Mouse (Mus musculus): ENCODE data around the gene Anapc5. TPM values are rescaled to one million over a fixed set of nuclear protein-coding genes. Genes with fewer than 3 reads are reported as not detected.

The Anapc5 gene
- polyA plus RNA-seq, 1 experiment = 268 TPM

DNA sequence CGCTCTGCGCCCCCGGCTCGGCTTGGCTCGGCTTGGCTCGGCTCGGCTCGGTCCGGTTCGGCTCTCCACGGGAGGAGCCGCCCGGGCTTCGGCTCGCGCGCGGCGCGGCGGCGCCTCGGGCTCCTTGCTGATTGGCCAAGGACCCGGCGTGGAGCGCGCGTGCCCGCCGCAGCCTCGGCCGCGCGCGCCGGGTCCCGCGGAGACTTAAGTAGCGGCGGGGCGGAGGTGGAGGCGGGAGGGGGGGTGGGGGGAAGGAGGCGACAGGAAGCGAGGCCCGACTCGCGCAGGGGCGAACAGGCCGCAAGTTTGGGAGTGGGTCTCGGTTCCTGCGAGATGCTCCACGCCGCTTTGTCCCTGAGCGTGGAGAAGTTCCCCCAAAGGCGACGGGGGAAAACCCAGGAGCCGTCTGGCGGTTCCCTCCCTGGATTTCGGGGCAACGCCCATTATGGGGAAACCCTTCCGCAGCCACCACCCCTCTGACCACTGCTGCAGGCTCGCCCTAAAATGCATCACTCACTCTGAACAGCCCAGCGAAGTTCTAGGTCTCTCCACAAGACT, 41.8 kb downstream of the Anapc5 start, which contains the start of gene Camkk2:
TSS of gene Camkk2 (minus strand) at position 133 of the 558 bp plus-strand sequence.
- no peak for TF ChIP-seq GATA1 (IDR thresholded peaks at IDR 0.05; ENCODE audit: low read length)

DNA sequence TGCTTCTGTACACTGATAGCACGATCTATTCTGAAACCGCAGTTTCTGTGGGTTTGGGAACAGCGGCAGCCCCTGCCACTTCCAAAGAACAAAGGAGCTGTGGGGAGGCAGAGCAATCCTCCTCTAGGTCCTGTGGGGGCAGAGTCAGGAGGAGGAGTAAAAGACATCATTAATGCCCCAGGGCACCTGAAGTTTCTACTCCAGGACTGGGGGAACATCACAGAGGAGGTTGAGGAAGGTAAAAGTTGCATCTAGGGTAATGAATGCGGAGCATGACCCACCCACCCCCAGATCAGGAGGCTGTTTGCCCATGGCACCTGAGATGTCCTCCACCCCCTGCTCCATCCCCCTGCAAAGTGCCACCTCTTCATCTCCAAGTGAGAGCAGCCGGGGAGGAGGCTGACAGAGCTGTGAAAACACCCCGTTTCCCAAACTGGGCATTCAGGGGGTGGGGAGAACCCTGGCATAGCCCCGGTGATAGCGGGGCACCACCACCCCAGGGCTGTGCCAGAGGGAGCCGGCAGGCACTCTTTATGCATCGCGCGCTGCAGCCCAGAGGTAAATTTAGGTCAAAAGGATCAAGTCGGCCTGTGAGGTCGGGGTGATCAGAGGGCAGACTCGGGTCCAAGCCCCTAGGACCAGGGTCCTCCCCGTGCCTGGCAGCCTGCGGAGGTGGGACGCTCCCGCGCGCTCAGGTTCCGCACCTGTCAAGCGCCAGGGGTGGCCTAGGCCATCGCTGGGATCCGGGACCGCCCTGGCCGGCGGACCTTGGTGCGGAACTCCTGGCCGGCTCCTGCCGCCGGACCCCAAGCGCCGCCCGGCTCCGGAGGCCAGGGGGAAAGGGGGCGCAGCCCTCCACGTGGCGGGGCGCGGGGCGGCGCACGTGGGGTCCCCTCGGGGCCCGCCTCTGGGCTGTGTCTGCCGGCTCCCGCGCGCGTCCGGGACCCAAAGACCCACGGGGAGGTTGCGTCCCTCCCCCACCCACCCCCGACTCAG, 42.6 kb downstream of the Anapc5 start:
- TF ChIP-seq GATA1 (IDR thresholded peaks at IDR 0.05; ENCODE audit: low read length) = no peak

DNA sequence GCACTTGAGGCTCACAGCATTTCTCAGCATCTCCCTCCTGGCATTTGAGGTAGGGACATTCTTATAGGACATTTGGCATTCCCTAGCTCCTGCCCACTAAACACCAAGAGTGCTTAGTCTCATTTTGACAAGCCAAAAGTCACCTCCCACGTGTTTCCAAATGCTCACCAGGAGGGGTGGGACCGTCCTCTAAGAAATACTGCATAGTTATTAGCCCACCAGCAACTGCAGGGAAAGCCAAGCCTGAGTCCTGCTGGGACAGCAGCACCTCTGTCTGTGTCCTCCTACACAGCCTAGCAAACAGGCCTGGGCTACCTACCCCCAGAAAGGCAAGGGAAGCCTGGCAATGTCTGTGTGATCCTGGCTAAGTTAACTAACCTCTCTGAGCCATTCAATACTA, 43.8 kb downstream of the Anapc5 start:
- TF ChIP-seq GATA1 (IDR thresholded peaks at IDR 0.05; ENCODE audit: low read length) = no peak

DNA sequence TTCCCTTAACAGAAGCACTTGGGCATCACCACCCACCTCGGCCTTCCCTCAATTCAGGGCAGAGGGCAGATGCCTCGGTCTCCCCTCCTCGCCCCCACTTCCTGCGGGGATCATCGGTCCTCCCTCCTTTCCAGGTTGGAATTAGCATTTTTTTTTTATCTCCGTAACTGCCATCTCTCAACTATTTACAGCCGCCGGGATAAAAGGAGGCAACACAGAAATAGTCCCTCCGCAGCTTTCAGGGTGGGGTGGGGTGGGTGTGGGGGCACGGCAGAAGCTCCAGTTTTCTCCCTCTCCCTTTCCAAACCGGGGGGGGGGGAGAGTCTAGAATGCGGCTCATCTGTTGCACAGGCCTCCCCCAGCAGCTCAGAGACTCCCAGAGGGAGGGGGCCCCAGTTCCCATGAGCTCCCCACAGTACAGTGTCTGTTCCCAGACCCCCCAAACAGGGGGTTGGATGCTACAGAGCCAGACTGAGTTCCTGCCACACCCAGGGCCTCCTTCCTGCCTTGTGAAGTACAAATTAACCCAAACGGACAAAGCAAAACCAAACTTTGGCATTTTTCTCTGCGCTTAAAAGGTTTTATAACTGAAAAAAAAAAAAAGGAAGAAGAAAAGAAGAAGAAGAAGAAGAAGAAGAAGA, 45.4 kb downstream of the Anapc5 start:
- no peak for TF ChIP-seq GATA1 (IDR thresholded peaks at IDR 0.05; ENCODE audit: low read length)

DNA sequence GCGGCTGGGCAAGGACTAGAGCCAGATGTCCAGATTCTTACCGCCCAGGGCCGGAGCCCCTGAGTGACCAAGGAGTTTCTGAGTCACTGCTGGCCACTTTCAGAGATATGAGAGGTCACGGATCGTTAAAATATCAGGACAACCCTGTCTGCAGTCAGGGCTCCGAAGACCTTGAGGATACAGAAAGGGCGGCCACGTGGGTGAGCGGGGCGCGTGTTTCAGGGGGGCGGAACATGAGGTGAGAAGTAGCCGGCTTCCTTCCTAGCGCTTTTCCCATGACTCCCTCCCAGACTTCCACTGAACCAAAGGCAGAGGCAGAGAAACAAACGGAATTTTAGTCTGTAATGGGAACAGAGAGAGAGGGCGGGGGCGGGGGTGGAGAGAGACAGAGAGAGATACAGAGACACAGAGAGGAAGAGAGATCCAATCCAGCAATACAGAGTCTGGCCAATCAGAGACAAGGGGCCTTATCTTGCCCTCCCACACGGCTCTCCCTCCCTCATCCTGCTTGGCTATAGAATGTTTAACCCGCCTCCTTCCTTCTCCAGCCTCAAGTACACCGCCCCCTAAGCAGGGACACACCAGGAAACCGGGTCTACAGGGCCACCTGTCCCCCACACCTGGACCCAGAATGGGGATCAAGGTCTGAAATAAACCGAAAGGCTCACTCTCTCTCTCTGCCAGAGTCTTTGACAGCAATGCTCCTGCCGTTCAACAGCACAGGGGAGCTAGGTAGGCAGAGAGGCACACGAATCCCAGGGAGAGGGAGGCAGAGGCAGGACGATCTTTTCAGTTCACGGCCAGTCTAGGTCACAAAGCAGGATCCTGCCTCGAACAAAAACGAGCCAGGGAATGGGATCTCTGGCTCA, 46.2 kb downstream of the Anapc5 start:
- no peak for TF ChIP-seq GATA1 (IDR thresholded peaks at IDR 0.05; ENCODE audit: low read length)

DNA sequence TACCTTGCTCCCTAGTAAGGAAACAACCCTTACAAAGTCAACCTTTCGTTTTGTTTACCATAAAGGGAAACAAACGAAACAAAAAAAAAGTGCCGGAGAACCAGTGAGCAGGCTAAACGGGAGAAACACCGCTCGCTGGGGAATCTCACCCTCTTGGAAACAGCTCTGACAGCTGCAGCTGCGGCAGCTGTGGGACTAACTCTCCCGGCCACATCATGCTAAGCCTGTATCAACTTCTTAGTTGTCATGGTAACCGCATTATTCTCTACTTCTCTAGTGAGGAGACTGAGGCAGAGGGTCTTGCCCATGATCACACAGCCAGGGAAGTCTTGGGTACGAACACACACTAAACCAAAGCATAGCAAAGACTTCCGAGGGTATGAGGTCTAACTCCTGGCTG, 47.4 kb downstream of the Anapc5 start:
- no peak for TF ChIP-seq GATA1 (IDR thresholded peaks at IDR 0.05; ENCODE audit: low read length)

DNA sequence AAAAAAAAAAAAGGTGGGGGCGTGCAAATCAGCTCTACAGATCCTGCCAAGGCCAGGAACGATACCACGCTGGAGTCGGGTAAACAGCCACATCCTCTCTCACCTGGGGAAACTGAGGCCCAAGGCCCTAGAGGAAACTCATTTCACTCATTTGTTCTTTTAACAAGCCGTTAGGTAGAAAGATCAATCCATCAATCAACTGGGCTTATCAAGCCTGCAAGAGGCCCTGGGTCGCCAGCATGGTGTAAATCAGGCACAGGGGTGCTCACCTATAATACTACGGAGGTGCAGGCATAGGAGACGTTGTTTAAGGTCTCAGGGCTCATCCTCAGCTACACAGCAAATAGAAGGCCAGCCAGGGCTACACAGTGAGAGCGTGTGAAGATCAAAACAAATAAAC, 49.7 kb downstream of the Anapc5 start:
- no peak for TF ChIP-seq GATA1 (IDR thresholded peaks at IDR 0.05; ENCODE audit: low read length)

DNA sequence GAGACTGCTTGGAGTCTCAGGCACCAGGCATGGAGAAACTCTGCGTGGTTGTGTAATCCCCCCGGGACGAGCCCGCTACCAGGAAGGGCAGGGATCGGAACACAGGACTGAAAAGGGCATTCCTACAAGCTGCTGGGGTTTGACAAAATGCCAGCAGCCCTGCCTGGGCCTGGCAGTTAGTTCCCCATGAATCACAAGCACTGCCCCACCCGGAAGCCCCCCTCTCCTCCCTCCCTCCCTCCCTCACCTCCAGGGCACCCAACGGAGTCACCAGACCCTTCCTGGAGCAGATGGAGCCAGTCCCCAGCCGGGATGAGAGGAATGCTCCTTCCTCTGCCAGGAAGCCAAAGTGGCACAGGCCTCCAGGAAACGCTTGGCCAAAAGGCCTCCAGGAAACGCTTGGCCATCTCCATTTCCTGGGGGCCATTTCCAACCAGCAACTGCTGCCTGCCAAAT, 50.3 kb downstream of the Anapc5 start:
- TF ChIP-seq GATA1 (IDR thresholded peaks at IDR 0.05; ENCODE audit: low read length) = no peak

DNA sequence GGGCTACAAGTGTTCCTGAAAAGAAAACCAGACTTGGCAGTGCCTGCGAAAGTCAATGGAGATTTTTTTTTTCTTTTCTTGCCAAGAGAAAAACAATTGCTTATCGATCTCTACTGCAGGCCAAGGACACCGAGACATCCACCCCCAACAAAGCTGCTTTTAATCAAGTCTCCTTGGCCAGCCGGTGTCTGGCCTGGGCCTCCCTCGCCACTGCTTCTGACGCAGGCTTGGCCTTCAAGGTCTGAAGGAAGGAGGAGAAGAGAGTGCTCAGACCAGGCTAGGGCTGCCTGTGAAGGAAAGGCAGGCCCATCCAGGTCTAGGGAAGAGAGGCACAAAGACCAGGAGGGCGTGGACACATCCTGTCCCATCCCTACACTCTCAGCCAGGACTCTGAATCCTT, 50.8 kb downstream of the Anapc5 start:
- TF ChIP-seq GATA1 (IDR thresholded peaks at IDR 0.05; ENCODE audit: low read length) = no peak

DNA sequence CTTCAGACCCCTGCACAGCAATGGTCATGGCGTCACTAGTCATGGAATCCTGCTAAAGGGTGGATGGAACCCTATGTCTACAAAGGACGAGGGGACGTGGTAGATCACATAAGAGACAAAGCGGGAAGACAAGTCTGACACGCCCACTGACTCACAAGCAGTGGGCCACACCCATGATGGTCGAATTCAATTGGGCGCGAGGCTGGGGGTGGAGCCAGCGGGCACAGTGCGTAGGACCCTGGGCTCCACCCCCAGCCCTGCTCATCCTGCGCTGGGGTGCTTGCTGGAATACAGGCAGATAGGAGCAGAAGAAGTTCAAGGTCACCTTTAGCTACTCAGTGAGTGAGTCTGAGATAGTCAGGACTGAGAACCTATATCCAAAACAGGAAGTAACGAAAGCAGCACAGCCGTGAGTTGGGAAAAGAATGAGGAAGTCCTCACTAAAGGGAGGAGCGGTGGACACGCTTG, 52.0 kb downstream of the Anapc5 start:
- no peak for TF ChIP-seq GATA1 (IDR thresholded peaks at IDR 0.05; ENCODE audit: low read length)

DNA sequence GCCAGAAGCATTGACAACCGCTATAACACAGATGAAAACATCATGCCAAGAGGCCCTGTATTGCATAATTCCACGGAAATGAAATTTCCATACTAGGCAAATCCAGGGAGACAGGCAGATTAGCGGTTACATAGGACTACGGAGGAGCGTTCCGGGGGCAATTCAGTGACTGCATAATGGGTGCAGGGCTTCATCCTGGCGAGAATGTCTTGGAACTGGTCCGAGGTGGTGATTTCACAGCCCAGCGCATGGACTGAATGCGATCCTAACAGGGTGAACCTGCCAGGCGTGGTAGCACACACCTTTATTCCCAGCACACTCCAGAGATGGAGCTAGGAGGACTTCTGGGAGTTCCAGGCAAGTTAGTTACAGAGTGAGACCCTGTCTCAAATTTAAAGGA, 53.9 kb downstream of the Anapc5 start:
- TF ChIP-seq GATA1 (IDR thresholded peaks at IDR 0.05; ENCODE audit: low read length) = no peak

DNA sequence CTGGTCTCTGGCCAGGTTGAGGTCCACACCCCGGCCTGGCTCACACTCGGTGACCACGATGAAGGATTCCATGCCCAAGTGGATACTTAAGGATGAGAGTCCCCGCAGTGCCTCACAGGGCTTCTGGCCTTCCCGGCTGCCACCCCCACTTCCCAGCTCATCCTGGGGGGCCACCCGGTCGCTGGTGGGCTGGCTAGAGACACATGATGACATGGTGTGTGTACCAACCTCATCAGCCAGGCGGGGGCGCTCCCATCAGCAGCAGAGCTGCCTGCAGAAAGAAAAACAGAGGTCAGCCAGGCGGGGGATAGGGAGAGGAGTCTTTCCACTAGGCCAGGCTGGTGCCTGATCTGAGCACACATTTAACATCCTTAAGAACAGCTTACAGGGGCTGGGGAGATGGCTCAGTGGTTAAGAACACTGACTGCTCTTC, 57.1 kb downstream of the Anapc5 start:
- no peak for TF ChIP-seq GATA1 (IDR thresholded peaks at IDR 0.05; ENCODE audit: low read length)

DNA sequence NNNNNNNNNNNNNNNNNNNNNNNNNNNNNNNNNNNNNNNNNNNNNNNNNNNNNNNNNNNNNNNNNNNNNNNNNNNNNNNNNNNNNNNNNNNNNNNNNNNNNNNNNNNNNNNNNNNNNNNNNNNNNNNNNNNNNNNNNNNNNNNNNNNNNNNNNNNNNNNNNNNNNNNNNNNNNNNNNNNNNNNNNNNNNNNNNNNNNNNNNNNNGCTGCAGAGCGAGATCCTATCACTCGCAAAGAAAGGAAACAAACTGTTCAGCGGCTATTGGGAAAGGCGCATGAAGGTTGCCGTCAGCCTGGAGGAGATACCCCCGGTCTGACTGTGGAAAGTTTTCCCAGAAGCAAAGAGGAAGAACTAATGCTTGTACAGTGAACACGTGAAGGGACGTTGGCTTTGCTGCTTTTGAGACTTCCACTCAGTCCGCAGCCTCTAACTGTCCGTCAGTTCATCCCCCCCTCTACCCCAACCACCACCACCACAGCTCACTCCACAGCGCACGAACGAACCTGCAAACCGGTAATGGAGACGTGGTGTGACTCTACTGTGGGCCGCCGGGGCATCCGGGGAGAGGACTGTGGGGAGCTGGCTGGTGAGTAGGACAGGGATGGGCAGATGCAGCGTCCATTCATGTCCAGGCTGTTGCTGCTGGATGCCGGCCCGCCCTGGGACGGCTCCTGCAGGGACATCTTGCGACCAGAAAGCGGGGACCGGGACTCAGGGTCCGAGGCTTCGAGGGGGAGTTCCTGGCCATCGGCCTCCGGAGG, 57.7 kb downstream of the Anapc5 start:
- TF ChIP-seq GATA1 (IDR thresholded peaks at IDR 0.05; ENCODE audit: low read length) = no peak

DNA sequence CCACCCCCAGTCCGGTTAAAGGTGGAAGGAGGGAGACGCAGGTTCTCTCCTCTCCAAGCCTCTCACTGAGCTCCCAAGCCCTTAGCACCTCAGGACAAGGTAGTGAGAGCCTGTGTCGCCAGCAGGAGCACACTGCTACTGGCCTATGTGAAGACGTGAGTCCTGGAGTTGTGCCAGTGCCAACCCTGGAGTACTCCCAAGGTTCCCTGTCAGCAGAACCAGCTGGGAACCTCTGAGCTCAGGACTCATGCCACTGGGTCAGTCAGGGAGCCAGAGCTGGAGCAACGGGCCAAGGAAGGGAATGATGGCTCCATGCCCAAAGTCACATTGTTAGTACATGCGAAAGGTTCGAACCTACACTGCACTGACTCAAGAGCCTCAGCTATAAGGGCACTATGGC, 64.5 kb downstream of the Anapc5 start:
- TF ChIP-seq GATA1 (IDR thresholded peaks at IDR 0.05; ENCODE audit: low read length) = no peak
